Mouse (Mus musculus): Measurements from ENCODE around the gene Pmf1.

DNA sequence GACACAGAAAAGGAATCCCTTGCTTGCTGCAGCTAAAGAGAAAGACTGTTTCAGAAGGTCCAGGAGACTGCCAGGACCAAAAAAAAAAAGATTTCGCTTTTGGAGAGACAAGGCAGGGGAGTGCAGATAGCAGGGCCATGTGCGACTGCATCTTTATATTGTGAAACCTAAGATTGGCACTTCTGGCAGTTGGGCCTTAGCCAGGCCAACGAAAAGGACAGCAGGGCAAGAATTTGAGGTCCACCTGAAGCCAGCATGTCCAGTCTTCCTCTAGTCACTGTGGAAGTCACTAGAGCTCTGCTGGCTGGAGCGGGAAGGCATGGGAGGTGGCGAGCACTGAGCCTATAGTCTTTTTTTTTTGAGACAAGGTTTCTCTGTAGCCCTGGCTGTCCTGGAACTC, 1.2 kb downstream of the Pmf1 start:
- TF ChIP-seq CTCF (IDR thresholded peaks at IDR 0.05; ENCODE audit: borderline replicate concordance, control insufficient read depth, extremely low read depth, insufficient read depth, low read length, poor library complexity) (no peak), POLR2A (IDR thresholded peaks at IDR 0.05; ENCODE audit: control insufficient read depth, extremely low read depth, insufficient read depth, low read length, poor library complexity) (no peak)
